Mouse (Mus musculus) heart, adult 2 months (tissue): ENCODE results near the gene Etnk2. TPM values are rescaled to one million over a fixed set of nuclear protein-coding genes. Genes with fewer than 3 reads are reported as not detected.
A peak's percentile ranks its signal among the peaks of the same experiment; 100 is the strongest.

ENCODE experiments used
- DNase-seq, 2 experiments: peaks; one replicate each; pipeline ENCODE4 v3.0.0; 2021
- H3K27ac ChIP-seq: fragments of 200-600 bp; 2 replicates; pipeline ENCODE4 v1.8.1; 2022
- H3K27me3 ChIP-seq: fragments of 200-500 bp; 2 replicates; pipeline ENCODE4 v1.6.1; 2012; ENCODE audit warnings: mild to moderate bottlenecking, low read length, inconsistent platforms, mixed read lengths; ENCODE audit not compliant: control insufficient read depth, insufficient read depth
- H3K36me3 ChIP-seq: fragments of 200-500 bp; 2 replicates; pipeline ENCODE4 v1.6.1; 2012; ENCODE audit warnings: low read length, inconsistent platforms; ENCODE audit not compliant: control insufficient read depth, insufficient read depth
- H3K4me1 ChIP-seq: fragments of 200-500 bp; 2 replicates; pipeline ENCODE4 v1.6.1; 2011; ENCODE audit warnings: low read length; ENCODE audit not compliant: control insufficient read depth, insufficient read depth
- H3K4me3 ChIP-seq: fragments of 200-600 bp; 2 replicates; pipeline ENCODE4 v1.8.1; 2022
- H3K79me2 ChIP-seq: fragments of 200-500 bp; replicated peaks from 2 replicates; pipeline ENCODE4 v1.6.1; 2012; ENCODE audit warnings: mild to moderate bottlenecking, inconsistent platforms, low read length, moderate library complexity, mixed read lengths; ENCODE audit not compliant: control insufficient read depth, insufficient read depth
- H3K9ac ChIP-seq: fragments of 200-500 bp; 2 replicates; pipeline ENCODE4 v1.6.1; 2012; ENCODE audit warnings: low read depth, mild to moderate bottlenecking, control low read depth, inconsistent platforms, low read length, mixed read lengths
- CTCF ChIP-seq: fragments of 200-600 bp; IDR thresholded peaks from 2 replicates; pipeline ENCODE4 v1.8.1; 2022; ENCODE audit warnings: antibody characterized with exemption, mild to moderate bottlenecking, moderate library complexity
- EP300 ChIP-seq: fragments of 200-500 bp; IDR thresholded peaks from 2 replicates; pipeline ENCODE4 v1.6.1; 2011; ENCODE audit warnings: low read depth, low read length, control low read depth; ENCODE audit not compliant: insufficient read depth
- POLR2A ChIP-seq: fragments of 200-500 bp; IDR thresholded peaks from 2 replicates; pipeline ENCODE4 v1.6.1; 2011; ENCODE audit warnings: mild to moderate bottlenecking, low read depth, low read length, control low read depth; ENCODE audit not compliant: insufficient read depth
- WGBS: fragments of 180-500 bp; shearing (Covaris S2); methylation state at CpG from one replicate; pipeline ENCODE4 v1.1.7; 2018; 5-methylcytosine and 5-hydroxymethylcytosine counted together
- intact Hi-C: fragments of 180-260 bp; cut with DNase I; formaldehyde crosslinking; loops from one replicate; pipeline ENCODE4 v1.15.1; 2025
- polyA plus RNA-seq: library from polyadenylated mRNA; depleted of rRNA; stranded (reverse); fragments of >200 nt; gene quantifications from 2 replicates; pipeline ENCODE4 v1.2.3, GENCODE M21; 2012
- total RNA-seq, 2 experiments: library from RNA; stranded (reverse); gene quantifications; 2 replicates each; pipeline ENCODE4 v1.2.3; 2021

The Etnk2 gene
- total and polyA plus RNA-seq, 3 experiments = 0.29 to 0.93 (median 0.84) TPM

- peaks cover 3% of the 10 kb centered on the region; the same call in 1 of the 2 replicates for H3K4me1 ChIP-seq
- no peaks in the 10 kb centered on the region for H3K36me3 ChIP-seq
- no peak for TF ChIP-seq POLR2A
- TF ChIP-seq CTCF = peak; percentile 91
- peak; percentile 47; the same call in 1 of the 2 replicates for TF ChIP-seq EP300
- DNase-seq = peak; percentile 71 to 84
- WGBS = 35% methylated on average over 9 of the region's 9 CpGs
- intact Hi-C loops = loop anchor here (1.0 to 2.0 kb wide), 3 partner anchors 33 to 63 kb away; no protein-coding TSS in a partner anchor
- peak overlapping the region; percentile 49 for H3K27ac ChIP-seq
- H3K79me2 ChIP-seq = no peaks in the 10 kb centered on the region
- no peak overlapping the region for H3K9ac ChIP-seq
- no peaks in the 10 kb centered on the region for H3K27me3 ChIP-seq
- H3K4me3 ChIP-seq = no peak overlapping the region
These were observed 22.1 kb downstream of the Etnk2 start for GRCm38 (mm10) chr1:133385506-133385905.

- H3K36me3 ChIP-seq = no peaks in the 10 kb centered on the region
- H3K9ac ChIP-seq = no peak overlapping the region
- WGBS = 52% methylated on average over 11 of the region's 11 CpGs
These were observed 22.8 kb downstream of the Etnk2 start for GRCm38 (mm10) chr1:133386209-133386608.

GRCm38 (mm10) chr1:133387539-133388268 lies 24.3 kb downstream of the Etnk2 start:
- Histone ChIP-seq H3K4me1 (peaks cover 1% of the 10 kb centered on the region; the same call in 1 of the 2 replicates), H3K27me3 (no peaks in the 10 kb centered on the region), H3K27ac (no peak overlapping the region), H3K4me3 (no peak overlapping the region), H3K9ac (no peak overlapping the region), H3K36me3 (no peaks in the 10 kb centered on the region; the same call in 1 of the 2 replicates), H3K79me2 (no peaks in the 10 kb centered on the region)
- intact Hi-C loops = no loop called here
- 66% methylated on average over 19 of the region's 19 CpGs for WGBS
- TF ChIP-seq EP300 (no peak), POLR2A (no peak), CTCF (no peak)
- DNase-seq = no peak

More at GRCm38 (mm10) chr1:133386209-133386608, 22.8 kb downstream of the Etnk2 start:
- Histone ChIP-seq H3K79me2 (no peaks in the 10 kb centered on the region), H3K27ac (peak overlapping the region; percentile 49; the same call in 1 of the 2 replicates), H3K27me3 (no peaks in the 10 kb centered on the region), H3K4me1 (peaks cover 3% of the 10 kb centered on the region; the same call in 1 of the 2 replicates), H3K4me3 (no peak overlapping the region)
- DNase-seq = no peak
- intact Hi-C loops = no loop called here
- TF ChIP-seq POLR2A = no peak
- TF ChIP-seq EP300 = no peak
- no peak for TF ChIP-seq CTCF

GRCm38 (mm10) chr1:133394702-133395101 lies 31.3 kb downstream of the Etnk2 start:
- H3K27me3 ChIP-seq = no peaks in the 10 kb centered on the region
- no peak for TF ChIP-seq EP300
- TF ChIP-seq CTCF = no peak
- TF ChIP-seq POLR2A = no peak
- no peaks in the 10 kb centered on the region; the same call in 1 of the 2 replicates for H3K79me2 ChIP-seq
- no peak overlapping the region for H3K9ac ChIP-seq
- H3K27ac ChIP-seq = no peak overlapping the region
- peaks cover 15% of the 10 kb centered on the region for H3K4me1 ChIP-seq
- H3K4me3 ChIP-seq = no peak overlapping the region
- DNase-seq = no peak
- H3K36me3 ChIP-seq = no peaks in the 10 kb centered on the region; the same call in 1 of the 2 replicates
- 67% methylated on average over 4 of the region's 4 CpGs for whole genome bisulfite sequencing
- intact Hi-C loops = loop anchor here (2.0 to 5.0 kb wide), 2 partner anchors 18 to 98 kb away; no protein-coding TSS in a partner anchor

- no peak for TF ChIP-seq CTCF
- TF ChIP-seq EP300 = no peak
- no peak for TF ChIP-seq POLR2A
- H3K4me3 ChIP-seq = no peak overlapping the region
- no peak for DNase-seq
- 82% methylated on average over 5 of the region's 5 CpGs for WGBS
- H3K9ac ChIP-seq = no peak overlapping the region
- H3K36me3 ChIP-seq = no peaks in the 10 kb centered on the region; the same call in 1 of the 2 replicates
- intact Hi-C loops = loop anchor here (5.0 kb wide), 1 partner anchor 96 kb away; no protein-coding TSS in a partner anchor
- no peak overlapping the region; the same call in 1 of the 2 replicates for H3K27ac ChIP-seq
- peaks cover 28% of the 10 kb centered on the region for H3K4me1 ChIP-seq
- H3K79me2 ChIP-seq = no peaks in the 10 kb centered on the region; the same call in 1 of the 2 replicates
- H3K27me3 ChIP-seq = no peaks in the 10 kb centered on the region
These were observed 33.3 kb downstream of the Etnk2 start for GRCm38 (mm10) chr1:133396693-133397092.
